Mouse (Mus musculus): ENCODE measurements around the gene Rgl1.
"Not testable (repeated sequence)": the region's sequence is repeated elsewhere in the genome, so short reads cannot be mapped to it uniquely, and the experiment has no call there.

Gene Rgl1

DNA sequence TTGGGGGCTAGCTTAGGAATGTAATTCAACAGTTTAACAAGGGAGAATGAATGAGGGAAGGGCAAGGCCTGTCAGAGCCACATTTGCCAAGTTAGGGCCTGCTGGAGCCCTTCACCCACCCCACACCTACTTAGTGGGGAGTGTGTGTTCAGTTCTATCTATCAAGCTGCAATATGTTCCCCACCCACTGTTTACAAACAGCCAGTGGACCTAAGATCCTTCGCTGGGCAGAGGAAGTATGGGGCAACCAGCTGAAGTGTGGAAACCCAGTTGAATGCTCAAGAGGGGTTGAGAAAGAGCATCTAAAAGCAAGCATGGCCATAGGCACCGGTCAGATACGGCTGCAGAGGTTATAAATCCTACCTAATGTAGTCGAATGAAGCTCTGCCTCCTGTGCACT, 20.8 kb upstream of the Rgl1 start:
- no peak for DNase-seq (ENCODE audit: extremely low spot score, low read depth, low spot score)

DNA sequence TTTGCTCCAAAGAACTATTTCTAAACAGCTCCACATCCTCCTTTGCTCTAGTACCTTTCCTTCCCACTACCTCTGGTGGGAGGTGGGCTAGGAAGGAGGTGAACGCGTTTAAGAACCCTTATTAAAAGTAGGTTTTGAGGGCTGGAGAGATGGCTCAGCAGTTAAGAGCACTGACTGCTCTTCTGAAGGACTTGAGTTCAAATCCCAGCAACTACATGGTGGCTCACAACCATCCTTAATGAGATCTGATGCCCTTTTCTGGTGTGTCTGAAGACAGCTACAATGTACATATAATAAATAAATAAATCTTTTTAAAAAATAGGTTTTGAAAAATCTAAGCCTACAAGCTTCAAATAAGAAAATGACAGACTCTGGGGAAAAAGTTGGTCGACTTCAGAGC, 19.3 kb upstream of the Rgl1 start:
- DNase-seq (ENCODE audit: extremely low spot score, low read depth, low spot score), result not testable (repeated sequence)

DNA sequence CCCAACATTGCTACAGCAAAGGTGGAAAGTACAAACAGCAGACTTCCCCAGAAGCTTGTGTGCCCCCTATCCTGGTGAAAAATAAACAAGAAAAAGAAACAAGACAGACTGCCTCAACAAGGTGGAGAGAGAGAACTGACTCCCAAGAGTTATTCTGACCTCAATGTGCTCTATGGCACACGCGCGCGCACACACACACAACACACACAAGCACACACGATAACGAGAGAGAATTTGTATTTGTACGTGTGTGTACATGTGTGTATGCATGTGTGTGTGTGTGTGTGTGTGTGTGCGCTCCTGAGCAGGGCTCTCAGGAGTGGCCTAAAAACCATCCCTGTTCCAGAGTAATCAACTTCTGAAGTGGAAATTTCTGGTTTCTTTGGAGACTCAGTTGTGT, 18.5 kb upstream of the Rgl1 start:
- DNase-seq (ENCODE audit: extremely low spot score, low read depth, low spot score), result no peak

DNA sequence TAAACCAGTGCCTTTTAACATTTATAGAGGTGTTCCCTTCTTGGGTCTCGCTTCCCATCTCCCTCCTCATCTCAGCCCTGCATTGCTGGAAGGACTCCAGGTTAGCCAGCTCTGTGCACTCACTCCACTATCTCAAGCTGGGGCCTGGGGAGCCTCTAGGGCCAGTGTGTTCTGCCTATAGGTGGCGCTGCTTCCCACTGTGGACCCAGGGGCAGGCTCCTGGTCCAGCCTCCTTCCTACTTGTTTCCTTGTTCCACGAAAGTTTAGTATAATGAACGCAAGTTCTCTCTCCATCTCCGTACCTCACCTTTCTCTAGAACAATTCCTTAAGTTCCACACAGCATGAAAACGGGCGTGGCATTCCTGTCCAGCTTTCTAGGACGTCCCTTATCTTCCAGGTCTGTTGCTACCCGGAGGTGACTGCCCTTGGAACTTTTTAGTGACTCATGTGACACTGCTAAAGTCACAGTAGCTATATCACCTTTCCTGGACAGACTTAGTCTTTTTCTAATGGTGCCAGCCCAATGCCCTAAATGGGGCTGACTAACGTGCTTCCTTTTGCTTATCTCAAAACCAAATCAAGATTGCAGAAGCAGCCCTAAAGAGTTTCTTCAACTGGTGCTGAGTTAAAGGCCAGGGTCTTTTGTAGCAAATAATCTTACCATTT, 13.1 kb upstream of the Rgl1 start:
- no peak for DNase-seq (ENCODE audit: extremely low spot score, low read depth, low spot score)

DNA sequence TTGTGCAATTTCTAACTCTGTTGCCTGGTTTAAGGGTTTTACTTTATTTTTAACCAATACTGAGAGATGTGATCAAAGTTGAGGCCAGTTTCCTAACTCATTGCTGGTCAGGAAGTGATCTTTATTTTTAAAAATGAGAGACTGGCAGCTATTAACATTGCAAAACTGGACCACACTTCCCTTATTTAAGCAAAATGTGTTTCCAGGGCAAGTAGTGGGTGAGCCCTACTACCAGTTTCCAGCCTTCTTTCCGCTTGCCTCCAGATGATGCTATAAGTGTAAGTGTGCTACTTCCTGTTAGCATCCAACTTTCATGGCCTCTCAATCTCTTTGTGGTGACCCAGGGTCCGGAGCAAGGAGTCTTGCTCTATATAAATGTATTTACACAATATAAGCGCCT, 8.4 kb upstream of the Rgl1 start:
- not testable (repeated sequence) for DNase-seq (ENCODE audit: extremely low spot score, low read depth, low spot score)

- DNase-seq (ENCODE audit: extremely low spot score, low read depth, low spot score), result no peak
These were observed 4.9 kb upstream of the Rgl1 start for GRCm38 (mm10) chr1:152771016-152771415.

GRCm38 (mm10) chr1:152767749-152768488, 1.8 kb upstream of the Rgl1 start:
- peak; percentile 78 for DNase-seq (ENCODE audit: extremely low spot score, low read depth, low spot score)

DNA sequence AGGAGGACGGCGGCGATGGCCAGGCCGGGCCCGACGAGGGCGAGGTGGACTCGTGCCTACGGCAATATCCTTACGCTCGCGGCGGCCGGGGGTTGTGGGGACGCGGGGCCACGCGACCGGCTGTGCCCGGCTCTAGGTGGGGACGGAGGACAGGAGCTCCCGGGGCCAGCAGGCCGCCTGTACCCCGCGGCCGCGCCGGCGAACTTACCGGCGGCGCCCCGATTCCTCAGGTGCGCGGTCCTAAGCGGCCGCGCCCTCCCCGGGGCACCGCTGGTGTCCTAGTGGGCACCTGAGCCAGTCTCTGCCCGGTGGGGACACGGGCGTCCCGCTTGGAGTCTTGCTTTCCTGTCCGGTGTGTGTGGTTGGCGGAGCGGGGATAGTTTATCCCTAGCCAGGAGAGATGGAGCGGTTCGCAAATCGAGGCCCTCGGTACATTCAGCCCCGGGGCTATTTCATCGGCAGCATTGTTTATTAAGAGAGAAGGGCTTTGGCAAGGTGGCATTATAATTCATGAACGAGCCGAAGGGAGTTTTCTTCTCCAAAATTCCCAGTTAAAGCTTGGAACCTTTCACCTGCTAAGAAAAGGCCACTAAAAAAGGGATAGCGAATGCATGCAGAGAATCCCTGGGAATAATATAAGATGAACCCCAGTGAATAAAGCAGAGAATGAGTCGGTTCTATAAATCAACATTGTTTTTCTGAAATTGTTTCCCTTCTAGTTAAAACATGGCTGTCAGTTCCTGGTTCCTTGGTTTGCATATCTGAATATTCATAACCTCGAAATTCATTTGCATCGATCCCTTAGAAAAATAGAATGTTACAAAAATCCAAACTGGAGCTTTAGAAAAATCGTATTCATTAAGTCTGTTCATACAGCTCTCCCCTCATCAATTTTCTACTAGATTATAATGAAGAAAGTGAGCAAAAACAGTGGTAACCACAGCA, 925 bp upstream of the Rgl1 start:
- DNase-seq (ENCODE audit: extremely low spot score, low read depth, low spot score), result no peak

- no peak for DNase-seq (ENCODE audit: extremely low spot score, low read depth, low spot score)
These were observed 4.4 kb downstream of the Rgl1 start for GRCm38 (mm10) chr1:152761791-152762190.

DNA sequence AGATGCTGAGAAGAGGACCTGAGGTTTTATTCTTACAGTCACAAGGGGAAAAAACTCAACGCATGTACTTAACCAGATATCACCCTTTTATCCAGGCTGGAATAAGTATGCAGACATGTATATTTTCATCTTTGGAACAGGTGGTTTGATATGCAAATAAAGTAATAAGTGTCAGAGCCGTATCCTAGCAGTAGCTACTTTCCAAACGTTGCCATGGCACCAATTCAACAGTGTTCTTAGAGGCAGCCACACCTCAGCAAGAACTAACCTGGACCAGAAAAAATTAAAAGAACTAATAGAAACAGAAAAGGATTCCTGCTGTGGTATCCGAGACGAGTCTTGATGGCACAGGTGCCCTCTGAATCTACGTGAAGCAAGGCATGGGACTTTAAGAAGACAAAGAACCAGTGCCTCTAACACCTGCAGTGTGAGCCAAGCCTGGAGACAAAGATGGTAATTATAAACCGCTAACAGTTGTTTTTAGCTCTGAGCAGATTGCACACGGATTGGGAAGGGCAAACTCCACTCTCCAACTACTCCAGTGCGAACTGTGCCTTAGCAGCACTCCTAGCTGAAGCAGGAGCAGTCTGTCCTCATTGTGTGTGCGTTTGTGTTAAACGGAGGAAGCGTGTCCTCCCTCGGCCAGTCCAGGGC, 15.7 kb downstream of the Rgl1 start, which contains the start of gene Apobec4:
Apobec4 (plus strand) TSS at position 240 of the 654 bp plus-strand sequence.
- no peak for DNase-seq (ENCODE audit: extremely low spot score, low read depth, low spot score)

GRCm38 (mm10) chr1:152749276-152749675, 16.9 kb downstream of the Rgl1 start:
- DNase-seq (ENCODE audit: extremely low spot score, low read depth, low spot score), result no peak

GRCm38 (mm10) chr1:152746426-152746825, 19.7 kb downstream of the Rgl1 start:
- peak; percentile 58 for DNase-seq (ENCODE audit: extremely low spot score, low read depth, low spot score)

GRCm38 (mm10) chr1:152743095-152743826, 22.9 kb downstream of the Rgl1 start:
- DNase-seq (ENCODE audit: extremely low spot score, low read depth, low spot score), result no peak

DNA sequence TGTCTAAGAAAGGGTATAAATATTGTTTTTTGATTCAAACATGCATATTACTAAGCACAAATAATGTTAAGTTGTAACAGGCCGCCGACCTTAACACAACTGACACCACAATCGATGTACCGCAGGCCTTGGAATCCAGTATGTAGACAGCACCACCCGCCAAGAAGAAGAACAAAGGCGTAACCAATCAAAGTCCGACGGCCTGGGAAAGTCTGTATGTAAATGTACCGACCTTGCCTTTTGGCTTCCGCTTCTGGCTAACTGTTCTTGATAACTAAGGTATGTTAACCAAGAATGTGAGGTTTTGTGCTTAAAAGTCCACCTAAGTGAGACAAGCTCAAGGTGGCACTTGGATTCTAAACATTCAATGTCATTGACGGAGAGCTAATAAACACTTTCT, 26.8 kb downstream of the Rgl1 start:
- no peak for DNase-seq (ENCODE audit: extremely low spot score, low read depth, low spot score)

GRCm38 (mm10) chr1:152738793-152739192, 27.4 kb downstream of the Rgl1 start:
- DNase-seq (ENCODE audit: extremely low spot score, low read depth, low spot score), result no peak

GRCm38 (mm10) chr1:152727604-152728236, 38.4 kb downstream of the Rgl1 start:
- DNase-seq (ENCODE audit: extremely low spot score, low read depth, low spot score), result no peak

DNA sequence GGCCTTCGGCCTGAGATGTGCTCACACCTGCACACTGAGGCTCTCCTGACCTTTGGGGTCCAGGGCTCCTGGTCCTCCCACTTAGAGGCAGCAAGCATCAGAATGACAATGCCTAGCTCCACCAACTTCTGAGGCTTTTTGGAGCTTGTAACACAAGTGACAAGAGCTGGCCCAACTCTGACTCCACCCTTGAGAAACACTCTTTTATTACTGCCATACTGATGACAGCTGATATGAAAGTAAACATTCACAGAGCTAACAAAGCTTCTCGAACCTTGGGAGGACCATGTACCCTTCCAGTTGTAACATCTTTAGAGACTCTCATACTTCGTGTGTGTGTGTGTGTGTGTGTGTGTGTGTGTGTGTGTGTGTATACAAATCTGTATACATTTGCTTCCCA, 40.1 kb downstream of the Rgl1 start:
- no peak for DNase-seq (ENCODE audit: extremely low spot score, low read depth, low spot score)

- no peak for DNase-seq (ENCODE audit: extremely low spot score, low read depth, low spot score)
These were observed 41.9 kb downstream of the Rgl1 start for GRCm38 (mm10) chr1:152724286-152724685.

DNA sequence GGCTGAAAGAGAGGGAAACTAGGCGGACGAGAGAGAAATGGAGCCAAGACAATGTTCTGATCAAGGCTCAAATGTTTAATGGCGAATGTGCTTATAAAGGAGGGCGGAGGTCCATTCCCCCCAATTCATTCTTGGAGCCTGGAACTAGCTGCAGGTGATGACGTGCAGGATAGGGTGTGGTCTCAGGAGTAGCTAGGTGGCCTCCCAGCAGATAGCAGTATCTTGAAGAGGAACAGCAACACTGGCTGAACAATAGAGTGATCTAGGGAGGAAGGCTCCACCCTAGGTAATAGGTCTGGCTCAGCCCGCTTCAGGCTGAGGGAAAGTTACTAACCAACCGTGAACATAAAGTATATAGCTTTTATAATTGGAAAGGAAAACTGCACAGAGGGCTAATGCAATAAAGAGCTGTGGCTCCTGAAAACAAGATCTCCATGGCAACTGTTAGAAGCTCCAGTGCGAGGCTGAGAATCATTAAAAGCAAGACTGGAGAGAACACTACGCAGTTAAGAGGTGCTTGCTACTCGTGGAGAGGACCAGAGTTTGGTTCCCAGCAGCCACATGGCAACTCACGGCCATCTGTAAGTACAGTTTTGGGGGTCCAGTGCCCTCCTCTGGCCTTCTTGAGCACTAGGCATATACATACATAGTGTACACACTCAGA, 44.5 kb downstream of the Rgl1 start:
- no peak for DNase-seq (ENCODE audit: extremely low spot score, low read depth, low spot score)
